8 mouse cellular contexts compared by ENCODE assay signal in genomic region chr4:138068598-138068997, GRCm38 (mm10).
DNase-seq lines count a peak whose midpoint lies in the region; ATAC-seq lines count a peak whose summit lies in the region.

No protein-coding gene starts in this region.

- peak; percentile 84 for DNase-seq in kidney, adult 11 months
- no peak for DNase-seq in kidney, postnatal 4 days
- peak; percentile 53 for DNase-seq in adrenal gland, postnatal 10 days
- DNase-seq in layer of hippocampus, adult 18-20 months (ENCODE audit: low spot score in 2 of 2): peak; percentile 67 to 88
- peak; percentile 80 to 84 for DNase-seq in right cerebral cortex, adult 2 months (ENCODE audit: low spot score in 2 of 2)
- no peak for DNase-seq in hindbrain, embryonic 10.5 days (ENCODE audit: low spot score)
- DNase-seq in spleen, adult 18-20 months: no peak

- peaks cover 6% of the 10 kb centered on the region; the same call in 1 of the 2 replicates for H3K4me1 ChIP-seq in embryonic facial prominence, embryonic 15.5 days
- no peaks in the 10 kb centered on the region for H3K4me1 ChIP-seq in hindbrain, embryonic 10.5 days (replicated peaks)

- no peaks in the 10 kb centered on the region for H3K27me3 ChIP-seq in embryonic facial prominence, embryonic 15.5 days
- no peaks in the 10 kb centered on the region for H3K27me3 ChIP-seq in hindbrain, embryonic 10.5 days (ENCODE audit: insufficient read depth, poor library complexity, severe bottlenecking)

- no peak overlapping the region for H3K4me3 ChIP-seq in embryonic facial prominence, embryonic 15.5 days (replicated peaks)
- no peak overlapping the region for H3K4me3 ChIP-seq in hindbrain, embryonic 10.5 days

- 55% methylated on average over 2 of the region's 2 CpGs for WGBS in embryonic facial prominence, embryonic 15.5 days
- 90% methylated on average over 2 of the region's 2 CpGs for WGBS in hindbrain, embryonic 10.5 days

- H3K27ac ChIP-seq in embryonic facial prominence, embryonic 15.5 days (replicated peaks): no peak overlapping the region
- no peak overlapping the region for H3K27ac ChIP-seq in hindbrain, embryonic 10.5 days

- ATAC-seq in embryonic facial prominence, embryonic 15.5 days (ENCODE audit: insufficient number of reproducible peaks, low FRiP score, low TSS enrichment, low read depth): peak; percentile 34; the same call in 1 of the 2 replicates

- no peaks in the 10 kb centered on the region for H3K9me3 ChIP-seq in embryonic facial prominence, embryonic 15.5 days (replicated peaks)
- H3K9me3 ChIP-seq in hindbrain, embryonic 10.5 days: no peaks in the 10 kb centered on the region

- H3K4me2 ChIP-seq in embryonic facial prominence, embryonic 15.5 days (replicated peaks): no peak overlapping the region

- H3K9ac ChIP-seq in embryonic facial prominence, embryonic 15.5 days: no peak overlapping the region

- peaks cover 42% of the 10 kb centered on the region; the same call in 1 of the 2 replicates for H3K36me3 ChIP-seq in embryonic facial prominence, embryonic 15.5 days
- H3K36me3 ChIP-seq in hindbrain, embryonic 10.5 days: peaks cover 82% of the 10 kb centered on the region

Comparison
In these comparisons a context has a peak if more than half of its experiments do, and no peak if none do; other contexts are left out.
1. DNase-seq: peak in kidney, adult 11 months (single experiment), adrenal gland, postnatal 10 days (single experiment), layer of hippocampus, adult 18-20 months (2 of 2) and right cerebral cortex, adult 2 months (2 of 2); none in kidney, postnatal 4 days (0 of 2), hindbrain, embryonic 10.5 days (single experiment) and spleen, adult 18-20 months (0 of 2).